Mouse (Mus musculus) cerebellum, postnatal 14 days (tissue): ENCODE measurements around the gene Kif18b.

Source experiments
- DNase-seq, 2 experiments: peaks; one replicate each; pipeline ENCODE4 v3.0.0; 2021; ENCODE audit warnings: mixed read lengths in 2 of 2

Gene Kif18b

GRCm38 (mm10) chr11:102937529-102938182 lies 12.7 kb upstream of the Kif18b start:
- no peak for DNase-seq

- no peak for DNase-seq
These were observed 11.3 kb upstream of the Kif18b start for GRCm38 (mm10) chr11:102936272-102936671.

GRCm38 (mm10) chr11:102930672-102931071 lies 5.7 kb upstream of the Kif18b start:
- no peak for DNase-seq

GRCm38 (mm10) chr11:102925351-102925717 lies 410 bp upstream of the Kif18b start:
- DNase-seq: peak in 1 of 2 experiments; percentile 70

- no peak for DNase-seq
These were observed 3.4 kb downstream of the Kif18b start for GRCm38 (mm10) chr11:102921491-102921890.

GRCm38 (mm10) chr11:102918077-102918476 lies 6.8 kb downstream of the Kif18b start:
- DNase-seq: no peak

GRCm38 (mm10) chr11:102915380-102915779 lies 9.5 kb downstream of the Kif18b start:
- no peak for DNase-seq

- DNase-seq: no peak
These were observed 13.5 kb downstream of the Kif18b start for GRCm38 (mm10) chr11:102911376-102911775.

- DNase-seq: no peak
These were observed 21.3 kb downstream of the Kif18b start for GRCm38 (mm10) chr11:102903654-102904053.

- DNase-seq: no peak
These were observed 22.8 kb downstream of the Kif18b start for GRCm38 (mm10) chr11:102902107-102902506.

- no peak for DNase-seq
These were observed 23.7 kb downstream of the Kif18b start for GRCm38 (mm10) chr11:102901199-102901598.

- DNase-seq: peak; percentile 91 to 97
These were observed 24.2 kb downstream of the Kif18b start, which contains the start of gene Gfap for GRCm38 (mm10) chr11:102900763-102901162. TSS of gene Gfap (minus strand) at chr11:102900912.

GRCm38 (mm10) chr11:102898408-102898807 lies 26.5 kb downstream of the Kif18b start:
- DNase-seq: peak; percentile 85 to 89

- peak; percentile 49 to 56 for DNase-seq
These were observed 28.3 kb downstream of the Kif18b start for GRCm38 (mm10) chr11:102896641-102897040.

GRCm38 (mm10) chr11:102895779-102896178 lies 29.1 kb downstream of the Kif18b start:
- DNase-seq: no peak

- DNase-seq: no peak
These were observed 30.2 kb downstream of the Kif18b start for GRCm38 (mm10) chr11:102894716-102895115.

- peak; percentile 74 to 83 for DNase-seq
These were observed 31.8 kb downstream of the Kif18b start for GRCm38 (mm10) chr11:102893015-102893651.

- no peak for DNase-seq
These were observed 34.8 kb downstream of the Kif18b start for GRCm38 (mm10) chr11:102890096-102890495.

GRCm38 (mm10) chr11:102888135-102888534 lies 36.8 kb downstream of the Kif18b start:
- DNase-seq: no peak

GRCm38 (mm10) chr11:102887433-102887832 lies 37.5 kb downstream of the Kif18b start:
- DNase-seq: no peak

- no peak for DNase-seq
These were observed 40.2 kb downstream of the Kif18b start, which contains the start of gene Fam187a for GRCm38 (mm10) chr11:102884616-102885219. TSS of gene Fam187a (plus strand) at chr11:102885169.

GRCm38 (mm10) chr11:102881314-102882198 lies 43.4 kb downstream of the Kif18b start:
- no peak for DNase-seq
